Mouse (Mus musculus) gonadal fat pad, adult 2 months (tissue): ENCODE measurements around the gene Olfr1358. TPM values are rescaled to one million over a fixed set of nuclear protein-coding genes. Genes with fewer than 3 reads are reported as not detected.
A peak's percentile ranks its signal among the peaks of the same experiment; 100 is the strongest.
"Not testable (repeated sequence)": the region's sequence is repeated elsewhere in the genome, so short reads cannot be mapped to it uniquely, and the experiment has no call there.

Source experiments
- DNase-seq: peaks from one replicate; pipeline ENCODE4 v3.0.0-alpha.2; 2012; ENCODE audit warnings: low read depth
- polyA plus RNA-seq: library from polyadenylated mRNA; depleted of rRNA; stranded (reverse); fragments of >200 nt; gene quantifications from 2 replicates; pipeline ENCODE4 v1.2.3, GENCODE M21; 2012; rRNA removed

Gene Olfr1358
- 0.11 TPM in 1 of 2 replicates, not detected in the other for polyA plus RNA-seq

DNA sequence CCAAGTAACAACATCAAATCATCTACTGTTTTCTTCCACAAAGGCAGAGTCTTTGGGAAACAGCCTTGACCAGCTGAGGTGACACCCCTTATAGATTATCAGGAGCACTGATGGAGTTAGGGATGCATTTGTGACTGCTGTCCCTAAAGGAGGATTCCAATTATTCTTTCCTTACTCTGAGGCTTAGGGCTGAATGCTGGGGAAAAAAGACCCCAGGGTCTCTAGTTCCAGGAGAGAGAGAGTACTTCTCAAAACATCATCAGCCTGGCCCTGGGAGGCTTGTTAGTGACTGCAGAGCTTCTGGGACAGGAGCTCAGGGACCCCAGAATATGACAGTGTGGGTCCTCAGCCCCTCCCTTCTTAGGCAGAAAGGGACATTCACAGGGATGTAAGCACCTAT, at the start of gene Olfr1358:
Olfr1358 (plus strand) TSS at position 301 of the 400 bp plus-strand sequence.
- DNase-seq, result no peak

- no peak for DNase-seq
Measured at GRCm38 (mm10) chr10:78467761-78468310, 49.4 kb upstream of the Olfr1358 start.

DNA sequence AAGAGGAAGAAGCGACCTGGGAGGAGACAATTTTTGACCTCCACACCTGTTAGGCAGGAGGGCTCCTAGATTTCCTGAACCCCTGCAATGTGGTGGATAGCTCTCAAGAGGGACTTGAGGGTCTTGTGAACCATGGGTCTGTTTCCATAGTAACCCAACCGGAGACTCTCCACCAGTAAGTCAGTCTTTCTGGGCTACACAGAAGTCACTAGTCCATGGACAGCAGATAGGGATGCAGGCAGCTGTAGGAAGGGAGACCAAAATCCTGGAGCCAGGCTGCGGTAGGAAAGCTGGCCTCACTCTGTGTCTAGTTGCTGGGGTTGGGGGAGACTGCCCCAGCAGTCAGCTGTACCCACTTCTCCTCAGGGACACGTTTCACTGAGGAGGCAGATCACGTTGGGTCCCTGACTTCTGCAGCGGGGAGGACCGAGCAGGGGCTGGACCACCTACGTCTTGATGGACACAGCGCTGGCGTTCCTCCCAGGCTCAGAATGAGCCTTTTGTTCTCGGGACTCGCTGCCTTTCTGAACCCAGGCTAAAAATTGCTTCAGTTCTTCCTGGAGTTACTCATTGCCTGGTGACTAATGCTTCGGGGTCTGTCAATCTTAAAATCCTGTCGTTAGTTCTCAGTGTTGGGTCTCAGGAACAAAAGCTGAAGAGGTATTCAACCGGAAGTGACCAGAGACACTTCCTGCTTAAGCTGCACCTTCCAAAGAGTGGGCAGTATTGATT, 46.5 kb upstream of the Olfr1358 start:
- DNase-seq, result no peak

GRCm38 (mm10) chr10:78472046-78472445, 45.2 kb upstream of the Olfr1358 start:
- DNase-seq, result no peak

- DNase-seq, result no peak
Measured at GRCm38 (mm10) chr10:78473434-78473833, 43.8 kb upstream of the Olfr1358 start.

GRCm38 (mm10) chr10:78474759-78475158, 42.5 kb upstream of the Olfr1358 start:
- DNase-seq, result no peak

DNA sequence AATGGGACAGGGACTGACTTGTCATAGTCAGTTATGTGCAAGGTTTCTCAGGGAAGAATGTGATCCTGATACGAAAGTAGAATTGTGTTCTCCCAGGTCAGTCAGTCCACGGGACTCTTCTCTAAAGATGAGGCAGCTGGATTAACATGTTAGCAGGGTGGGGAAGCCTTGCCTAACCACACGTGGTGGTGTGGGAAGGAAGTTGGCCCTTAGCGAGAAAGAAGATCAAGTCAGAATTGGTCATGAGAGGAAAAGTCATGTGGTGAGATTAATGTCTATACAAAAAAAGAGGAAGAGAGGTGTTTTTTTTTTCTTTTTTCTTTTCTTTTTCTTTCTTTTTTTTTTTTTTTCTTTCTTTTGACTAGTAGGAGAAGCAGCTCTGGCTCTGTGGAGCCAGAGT, 40.4 kb upstream of the Olfr1358 start:
- no peak for DNase-seq

- no peak for DNase-seq
Measured at GRCm38 (mm10) chr10:78480954-78481927, 36.0 kb upstream of the Olfr1358 start.

DNA sequence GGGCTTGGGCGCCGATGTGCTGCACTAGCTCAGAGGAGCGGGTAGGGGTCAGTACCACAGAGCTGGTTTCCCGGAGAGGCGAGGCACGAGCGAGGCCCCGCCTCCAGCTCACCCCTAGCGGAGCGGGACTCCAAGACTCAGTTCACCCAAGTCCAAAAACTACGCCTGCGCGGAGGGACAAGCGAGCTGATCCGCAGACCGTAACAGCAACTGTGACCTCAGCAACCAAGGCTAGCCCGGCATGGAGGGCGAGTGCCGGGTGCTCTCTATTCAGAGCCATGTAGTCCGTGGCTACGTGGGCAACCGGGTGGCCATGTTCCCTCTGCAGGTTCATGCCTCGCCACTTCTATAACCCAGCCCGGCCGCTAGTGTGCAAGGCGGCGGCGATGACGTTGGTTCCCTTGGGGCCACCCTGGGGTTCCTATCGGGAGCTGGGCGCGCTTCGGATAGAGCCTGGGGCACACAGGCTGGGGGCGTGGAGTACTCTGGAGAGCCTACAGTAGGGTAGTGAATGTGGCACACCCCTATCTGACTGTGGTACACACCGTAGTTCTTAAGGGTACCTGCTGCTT, 35.2 kb upstream of the Olfr1358 start:
- no peak for DNase-seq

DNA sequence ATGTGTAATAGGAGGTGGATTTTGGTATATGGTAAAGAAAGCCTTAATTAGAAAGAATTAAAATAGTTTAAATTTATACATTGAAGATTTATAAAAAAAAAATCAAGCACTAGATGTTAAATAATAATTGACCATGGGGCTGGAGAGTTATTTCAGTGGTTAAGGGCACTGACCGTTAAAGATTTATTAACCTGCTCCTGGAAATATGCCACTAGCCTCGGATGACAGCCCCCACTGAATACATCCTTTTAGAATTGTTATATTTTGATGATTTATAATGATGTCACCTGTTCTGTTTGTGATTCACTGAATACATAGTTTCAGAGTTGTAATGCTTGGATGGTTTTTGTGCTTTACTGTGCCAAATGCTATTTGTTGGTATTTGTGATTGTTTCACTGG, 31.9 kb upstream of the Olfr1358 start:
- not testable (repeated sequence) for DNase-seq

DNA sequence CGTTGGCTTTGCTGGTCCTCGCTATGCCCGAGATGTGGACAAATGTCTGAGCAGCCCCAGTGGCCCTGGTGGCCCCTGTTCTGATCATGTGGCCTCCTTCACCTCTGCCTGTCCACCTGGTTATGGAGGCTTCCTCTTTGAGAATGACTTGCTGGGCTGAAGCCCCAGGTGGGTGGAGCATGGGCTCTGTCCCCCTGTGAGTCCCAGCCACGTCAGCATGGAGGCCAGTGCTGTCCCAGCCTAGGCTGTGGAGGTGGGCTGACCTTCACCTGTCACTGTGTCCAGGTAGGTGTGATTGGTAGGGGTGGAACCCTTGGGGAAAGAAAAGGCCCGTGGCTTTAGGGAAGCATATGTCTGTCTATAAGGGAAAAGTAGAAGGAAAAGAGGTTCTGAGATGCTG, 30.4 kb upstream of the Olfr1358 start:
- DNase-seq, result no peak

DNA sequence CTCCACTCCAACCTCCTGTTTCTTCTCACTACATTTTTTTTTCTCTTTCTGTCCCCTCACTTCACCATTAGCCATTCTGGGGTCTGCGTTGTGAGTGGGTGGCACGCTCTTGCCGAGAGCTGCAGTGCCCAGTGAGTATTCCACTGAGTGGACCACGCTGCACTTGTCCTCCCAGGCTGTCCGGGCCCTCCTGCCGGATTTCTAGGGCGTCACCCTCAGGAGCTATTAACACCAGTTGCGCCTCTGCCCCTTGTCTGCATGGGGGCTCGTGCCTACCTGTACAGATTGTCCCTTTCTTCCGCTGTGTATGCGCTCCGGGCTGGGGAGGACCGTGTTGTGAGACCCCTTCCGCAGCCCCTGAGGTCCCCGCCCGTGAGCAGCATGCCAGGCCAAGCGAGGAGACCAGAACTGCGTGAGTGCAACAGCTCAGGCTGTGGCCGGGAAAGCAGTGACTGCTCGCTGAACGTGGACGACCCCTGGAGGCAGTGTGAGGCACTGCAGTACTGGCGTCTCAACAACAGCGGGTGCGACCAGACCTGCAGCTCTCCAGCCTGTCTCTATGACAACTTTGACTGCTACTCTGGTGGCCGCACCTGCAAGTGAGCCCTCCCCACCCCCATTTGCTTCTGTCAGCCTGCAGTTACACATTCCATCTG, 29.7 kb upstream of the Olfr1358 start:
- DNase-seq, result no peak

DNA sequence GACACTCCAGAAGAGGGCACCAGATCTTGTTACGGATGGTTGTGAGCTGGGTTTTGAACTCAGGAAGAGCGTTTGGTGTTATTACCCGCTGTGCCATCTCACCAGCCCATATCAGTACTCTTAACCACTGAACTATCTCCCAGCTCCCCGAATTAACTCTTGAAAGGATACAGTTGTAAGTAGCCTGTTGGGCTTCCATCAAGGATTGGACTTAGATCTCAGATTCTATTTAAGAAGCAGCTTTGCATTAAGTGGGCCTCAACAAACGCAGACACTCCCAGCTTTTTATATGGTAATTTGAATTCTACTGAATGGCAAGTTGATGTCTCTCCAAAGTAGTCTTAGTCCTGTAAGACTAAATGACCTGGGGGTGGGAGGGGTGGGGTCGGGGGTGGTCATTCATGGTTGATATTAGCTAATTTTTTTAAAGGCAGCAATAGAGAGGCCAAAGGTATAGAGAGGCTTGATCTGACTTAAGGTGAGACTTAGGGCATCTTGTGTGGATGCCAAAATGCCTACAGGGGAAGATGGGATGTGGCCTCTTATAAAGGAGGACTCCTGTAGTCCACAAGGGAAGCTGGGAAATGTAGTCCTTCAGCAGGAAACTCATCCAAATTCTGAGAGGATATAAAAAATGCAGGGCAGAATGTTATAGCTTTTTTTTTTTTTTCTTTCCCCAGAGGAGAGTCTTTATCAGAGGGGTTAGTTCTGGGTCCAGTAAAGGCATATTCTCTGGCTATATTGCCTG, 14.1 kb upstream of the Olfr1358 start:
- DNase-seq, result no peak

DNA sequence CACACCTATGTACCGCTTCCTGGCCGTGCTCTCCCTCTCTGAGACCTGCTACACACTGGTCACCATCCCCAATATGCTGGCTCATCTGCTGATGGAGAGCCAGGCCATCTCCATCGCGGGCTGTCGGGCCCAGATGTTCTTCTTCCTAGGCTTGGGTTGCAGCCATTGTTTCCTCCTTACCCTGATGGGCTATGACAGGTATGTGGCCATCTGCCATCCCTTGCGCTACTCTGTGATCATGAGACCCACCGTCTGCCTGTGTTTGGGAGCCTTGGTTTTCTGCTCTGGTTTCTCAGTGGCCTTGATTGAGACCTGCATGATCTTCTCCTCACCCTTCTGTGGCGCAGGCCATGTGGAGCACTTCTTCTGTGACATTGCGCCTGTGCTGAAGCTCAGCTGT, 2.6 kb downstream of the Olfr1358 start:
- no peak for DNase-seq

- peak; percentile 4 for DNase-seq
Measured at GRCm38 (mm10) chr10:78520260-78521005, 3.2 kb downstream of the Olfr1358 start.

DNA sequence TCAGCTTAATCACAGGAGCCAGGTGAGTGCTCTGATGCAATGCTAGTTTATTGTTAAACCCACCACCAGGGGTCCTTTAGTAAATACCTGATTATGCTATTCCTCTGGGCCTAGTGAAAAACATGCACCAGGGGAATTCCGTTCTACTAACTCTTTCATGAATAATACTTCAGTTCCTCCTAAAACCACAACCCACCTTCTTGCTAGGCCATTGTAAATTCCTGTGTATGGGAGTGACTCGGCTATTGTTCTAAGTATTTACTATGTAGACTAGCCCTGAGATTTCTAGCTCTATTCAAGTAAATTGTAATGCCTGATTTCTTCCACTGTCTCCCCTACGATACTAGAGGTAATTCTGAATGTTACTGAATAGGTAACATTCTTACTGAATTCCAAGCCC, 7.8 kb downstream of the Olfr1358 start:
- not testable (repeated sequence) for DNase-seq

- DNase-seq, result no peak
Measured at GRCm38 (mm10) chr10:78525511-78525910, 8.3 kb downstream of the Olfr1358 start.

GRCm38 (mm10) chr10:78540943-78541342, 23.7 kb downstream of the Olfr1358 start:
- no peak for DNase-seq

DNA sequence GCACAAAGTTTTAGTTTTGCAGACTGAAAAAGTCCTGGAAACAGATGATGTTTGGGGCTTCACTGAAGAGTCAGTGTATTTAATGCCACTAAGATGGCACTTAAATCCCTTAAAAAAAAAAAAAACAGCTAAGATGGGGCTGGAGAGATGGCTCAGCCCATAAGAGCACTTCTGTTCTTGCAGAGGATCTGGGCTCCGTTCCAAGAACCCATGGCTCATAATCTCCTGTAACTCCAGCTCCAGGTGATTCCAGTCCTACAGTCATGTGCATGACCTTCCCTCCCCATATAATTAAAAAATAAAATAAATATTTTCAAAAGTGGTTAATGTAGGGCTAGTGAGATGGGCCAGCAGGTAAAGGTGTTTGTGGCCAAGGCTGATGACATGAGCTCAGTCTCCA, 47.8 kb downstream of the Olfr1358 start:
- no peak for DNase-seq

GRCm38 (mm10) chr10:78569191-78569590, 52.0 kb downstream of the Olfr1358 start:
- no peak for DNase-seq
